Mouse (Mus musculus): ENCODE measurements around the gene Fgfr2. TPM values are rescaled to one million over a fixed set of nuclear protein-coding genes. Genes with fewer than 3 reads are reported as not detected.
"Not testable (repeated sequence)": the region's sequence is repeated elsewhere in the genome, so short reads cannot be mapped to it uniquely, and the experiment has no call there.

Gene Fgfr2
- total RNA-seq, 1 experiment from 2014 or later, result not detected

DNA sequence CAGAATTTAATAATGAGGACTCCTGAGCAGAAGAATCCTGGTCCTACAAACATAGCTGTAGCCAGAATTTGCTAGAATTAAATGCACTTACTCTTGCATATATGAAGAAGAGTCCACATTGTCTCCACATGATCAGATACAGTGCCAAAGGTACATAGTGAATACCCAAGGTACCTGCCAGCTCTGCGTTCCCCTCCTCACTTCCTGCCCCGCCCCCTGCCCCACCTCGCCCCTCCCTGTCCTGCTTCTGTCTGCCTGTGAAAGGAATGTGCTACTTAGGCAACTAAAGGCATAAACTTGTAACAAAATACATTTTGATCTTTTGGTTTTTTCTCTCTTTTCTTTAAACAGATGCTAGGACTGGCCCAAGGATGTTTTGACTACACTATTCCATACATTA is 1686.1 kb downstream of the Fgfr2 start:
- no peak for ATAC-seq (replicated peaks in 1 of 2; ENCODE audit: insufficient read depth in 1 of 2, low FRiP score in 2 of 2, low TSS enrichment in 1 of 2, low read depth in 1 of 2, poor library complexity in 2 of 2, severe bottlenecking in 2 of 2)

DNA sequence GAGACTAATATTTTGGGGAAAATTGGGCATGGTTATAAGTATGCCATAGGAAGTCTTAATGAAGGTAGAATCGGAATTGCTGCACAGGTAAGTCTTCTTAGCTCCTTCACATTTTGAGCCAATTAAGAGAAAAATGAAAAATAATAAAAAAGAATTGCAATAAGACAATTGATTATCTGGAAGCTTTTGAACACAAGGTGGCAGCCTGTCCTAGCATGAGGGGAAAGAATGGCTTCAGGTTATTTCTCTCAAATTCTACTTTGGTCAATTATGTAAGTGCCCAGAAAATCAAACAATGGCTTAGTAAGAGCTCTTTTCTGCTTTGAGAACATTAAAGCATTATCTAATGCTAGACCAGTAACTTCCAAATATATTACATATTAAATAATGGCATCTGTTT is 1688.9 kb downstream of the Fgfr2 start:
- no peak for ATAC-seq (replicated peaks in 1 of 2; ENCODE audit: insufficient read depth in 1 of 2, low FRiP score in 2 of 2, low TSS enrichment in 1 of 2, low read depth in 1 of 2, poor library complexity in 2 of 2, severe bottlenecking in 2 of 2)

DNA sequence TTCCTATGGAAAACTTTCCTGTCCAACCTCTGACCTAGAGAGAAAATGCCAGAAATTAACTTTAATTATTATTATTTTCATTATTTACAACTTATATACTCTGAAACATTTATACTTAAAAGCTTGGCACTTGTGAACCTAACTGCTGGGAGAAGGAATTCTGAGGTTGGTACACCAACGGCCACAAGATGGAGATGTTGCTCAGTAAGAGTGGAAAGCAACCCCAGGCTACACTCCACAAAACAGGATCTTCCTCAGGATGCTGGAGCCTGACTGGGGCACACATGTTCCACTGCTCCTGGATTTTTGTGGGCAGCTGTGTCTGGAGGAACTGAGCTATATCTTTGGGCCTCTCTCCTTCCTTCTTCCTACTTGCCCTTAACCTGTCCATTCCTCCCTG is 1690.9 kb downstream of the Fgfr2 start:
- no peak for ATAC-seq (replicated peaks in 1 of 2; ENCODE audit: insufficient read depth in 1 of 2, low FRiP score in 2 of 2, low TSS enrichment in 1 of 2, low read depth in 1 of 2, poor library complexity in 2 of 2, severe bottlenecking in 2 of 2)

DNA sequence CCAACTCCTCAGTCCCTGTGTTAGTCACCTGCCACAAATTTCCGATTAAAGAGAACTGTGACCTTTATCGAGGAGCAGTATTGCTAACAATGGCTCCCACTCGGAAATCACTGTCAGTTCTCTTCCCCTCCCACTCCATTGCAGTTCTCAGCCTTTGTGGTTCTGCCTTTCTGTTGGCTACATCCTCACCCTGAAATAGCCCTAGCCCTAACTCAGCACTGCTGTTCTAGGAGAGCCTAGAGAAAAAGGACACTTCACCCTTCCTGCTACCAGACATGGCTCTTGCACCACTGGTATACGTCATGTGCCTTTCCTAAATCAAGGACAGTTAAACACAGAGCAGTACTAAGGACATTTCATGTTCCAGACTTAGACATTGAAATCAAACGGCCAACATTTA is 1695.8 kb downstream of the Fgfr2 start:
- no peak for ATAC-seq (replicated peaks in 1 of 2; ENCODE audit: insufficient read depth in 1 of 2, low FRiP score in 2 of 2, low TSS enrichment in 1 of 2, low read depth in 1 of 2, poor library complexity in 2 of 2, severe bottlenecking in 2 of 2)

DNA sequence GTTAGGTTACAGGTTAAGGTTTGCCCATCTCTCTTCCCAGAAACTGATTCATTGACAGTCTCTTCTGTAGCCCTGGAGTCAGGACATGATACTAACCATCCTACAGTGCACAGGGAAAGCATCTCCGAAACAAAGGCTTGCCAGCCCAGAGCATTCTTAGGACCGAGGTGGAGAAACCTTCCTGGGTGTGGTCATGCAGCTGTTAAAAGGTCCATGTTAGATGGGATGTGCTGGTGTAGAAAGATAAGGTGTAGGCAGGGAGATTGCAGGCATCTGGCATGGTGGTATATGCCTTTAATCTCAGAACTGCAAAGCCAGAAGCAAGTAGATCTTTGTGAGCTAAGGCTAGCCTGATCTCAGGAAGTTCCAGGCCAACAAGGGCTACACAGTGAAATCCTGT is 1698.2 kb downstream of the Fgfr2 start:
- peak in 1 of 2 experiments; percentile 32; a peak in 1 of 4 replicates for ATAC-seq (replicated peaks in 1 of 2; ENCODE audit: insufficient read depth in 1 of 2, low FRiP score in 2 of 2, low TSS enrichment in 1 of 2, low read depth in 1 of 2, poor library complexity in 2 of 2, severe bottlenecking in 2 of 2)

DNA sequence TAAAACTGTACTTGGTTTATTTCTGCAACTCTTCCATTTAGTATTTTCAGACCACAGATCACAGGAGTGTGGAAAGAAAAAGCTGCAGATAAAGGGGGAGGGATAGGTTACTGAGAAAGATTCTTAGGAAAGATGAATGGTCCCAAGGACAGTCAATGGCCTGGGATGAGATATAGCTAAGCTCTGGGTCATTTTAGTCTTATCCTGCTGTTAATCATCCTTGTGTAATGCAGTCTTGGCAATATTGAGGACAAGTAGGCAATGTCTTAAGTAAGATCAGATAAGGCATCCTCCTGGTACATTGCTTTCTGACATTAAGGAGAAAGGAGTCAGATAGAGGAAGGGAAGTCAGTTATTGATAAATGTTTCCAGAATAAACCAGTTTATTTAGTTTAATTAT is 1705.5 kb downstream of the Fgfr2 start:
- ATAC-seq (replicated peaks in 1 of 2; ENCODE audit: insufficient read depth in 1 of 2, low FRiP score in 2 of 2, low TSS enrichment in 1 of 2, low read depth in 1 of 2, poor library complexity in 2 of 2, severe bottlenecking in 2 of 2), result no peak

DNA sequence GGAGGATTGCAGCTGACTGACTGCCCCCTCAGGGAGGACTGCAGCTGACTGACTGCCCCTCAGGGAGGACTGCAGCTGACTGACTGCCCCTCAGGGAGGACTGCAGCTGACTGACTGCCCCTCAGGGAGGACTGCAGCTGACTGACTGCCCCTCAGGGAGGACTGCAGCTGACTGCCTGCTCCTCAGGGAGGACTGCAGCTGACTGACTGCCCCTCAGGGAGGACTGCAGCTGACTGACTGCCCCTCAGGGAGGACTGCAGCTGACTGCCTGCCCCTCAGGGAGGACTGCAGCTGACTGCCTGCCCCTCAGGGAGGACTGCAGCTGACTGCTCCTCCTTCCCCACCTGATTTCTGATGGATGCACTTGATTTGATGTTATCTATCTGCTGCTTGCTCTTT is 1706.4 kb downstream of the Fgfr2 start:
- not testable (repeated sequence) for ATAC-seq (replicated peaks in 1 of 2; ENCODE audit: insufficient read depth in 1 of 2, low FRiP score in 2 of 2, low TSS enrichment in 1 of 2, low read depth in 1 of 2, poor library complexity in 2 of 2, severe bottlenecking in 2 of 2)

DNA sequence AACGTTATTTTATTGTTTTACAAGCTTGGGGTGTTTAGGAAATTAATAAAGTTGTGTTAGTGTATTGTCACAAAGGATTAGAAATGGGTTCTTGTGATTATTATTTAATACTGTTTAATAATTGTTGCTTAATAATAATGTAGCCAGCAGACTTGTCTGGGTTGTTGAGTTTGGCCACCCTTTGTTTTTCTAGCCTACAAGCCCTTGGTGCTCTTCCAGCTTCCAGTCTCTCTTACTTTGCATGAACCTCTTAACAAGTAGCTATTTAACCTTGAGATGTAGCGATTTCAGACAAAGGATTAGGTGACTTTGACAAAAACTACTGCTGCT is 1711.2 kb downstream of the Fgfr2 start:
- no peak for ATAC-seq (replicated peaks in 1 of 2; ENCODE audit: insufficient read depth in 1 of 2, low FRiP score in 2 of 2, low TSS enrichment in 1 of 2, low read depth in 1 of 2, poor library complexity in 2 of 2, severe bottlenecking in 2 of 2)

DNA sequence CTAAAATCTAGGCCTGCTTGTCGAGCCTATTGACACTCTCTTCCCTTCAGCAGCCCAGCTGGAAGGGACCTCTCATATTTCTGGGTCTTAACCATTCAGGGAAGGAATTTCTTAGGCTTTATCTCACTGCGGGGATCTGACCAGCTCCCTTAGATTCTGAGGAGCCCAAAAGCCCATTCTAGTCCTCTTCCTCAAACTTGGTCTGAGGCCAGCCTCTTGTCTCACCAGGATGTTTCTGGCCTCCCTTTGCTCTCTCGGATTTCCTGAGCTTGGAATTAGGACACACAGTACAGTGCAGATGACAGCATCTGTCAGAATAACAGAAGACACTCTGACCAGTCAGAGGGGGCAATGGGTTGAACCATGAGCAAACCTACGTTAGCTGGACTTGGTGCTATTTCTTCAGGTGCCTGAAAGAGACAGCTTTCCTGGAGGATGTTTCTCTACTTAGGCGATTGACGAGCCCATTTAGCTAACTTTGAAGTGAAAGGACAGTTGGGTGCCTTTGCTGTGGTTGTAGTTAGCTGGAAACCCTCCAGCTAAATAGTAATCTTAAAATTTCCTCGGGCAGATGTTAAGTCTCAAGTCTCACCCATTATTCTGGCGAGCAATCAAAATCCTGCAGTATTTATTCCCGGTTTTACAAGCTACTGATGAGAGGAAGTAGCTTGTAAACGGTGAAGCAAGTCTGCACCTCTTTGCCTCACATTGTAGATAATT is 1711.8 kb downstream of the Fgfr2 start:
- ATAC-seq (replicated peaks in 1 of 2; ENCODE audit: insufficient read depth in 1 of 2, low FRiP score in 2 of 2, low TSS enrichment in 1 of 2, low read depth in 1 of 2, poor library complexity in 2 of 2, severe bottlenecking in 2 of 2), result no peak

DNA sequence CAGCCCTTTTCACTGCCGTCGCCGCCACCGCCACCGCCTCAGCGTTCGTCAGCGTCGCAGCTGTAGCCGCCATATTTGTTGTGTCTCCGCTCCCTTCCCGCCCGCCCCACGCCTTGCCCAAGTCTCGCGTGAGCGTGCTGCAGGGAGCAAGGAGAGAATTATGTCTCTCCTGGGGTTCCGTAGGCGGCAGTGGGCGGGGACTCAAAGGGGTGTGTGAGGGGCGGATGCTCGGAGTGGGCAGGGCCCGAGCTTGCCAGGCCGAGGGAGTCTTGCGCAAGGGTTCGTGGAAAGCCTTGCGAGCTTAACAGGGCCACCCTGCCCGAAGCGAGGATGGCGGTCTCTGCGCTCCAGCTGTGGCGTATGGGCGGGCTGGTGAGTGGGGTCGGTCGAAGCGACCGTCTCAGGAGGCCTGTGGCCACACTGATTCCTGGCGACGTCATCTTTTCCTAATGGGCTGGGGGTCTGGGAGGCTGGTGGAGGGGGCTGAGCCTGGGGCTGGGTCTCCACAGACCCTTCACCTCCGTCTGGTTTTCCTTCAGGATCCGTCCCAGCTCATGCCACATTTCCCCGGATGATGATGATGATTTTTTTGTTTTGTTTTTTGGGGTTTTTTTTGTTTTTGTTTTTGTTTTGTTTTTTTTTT is 1712.6 kb downstream of the Fgfr2 start, which contains the start of the genes Ikzf5 and Acadsb:
Ikzf5 (minus strand) TSS at position 106 of the 643 bp plus-strand sequence.
Acadsb (plus strand) TSS at position 186 of the 643 bp plus-strand sequence.
- peak; percentile 99 for ATAC-seq (replicated peaks in 1 of 2; ENCODE audit: insufficient read depth in 1 of 2, low FRiP score in 2 of 2, low TSS enrichment in 1 of 2, low read depth in 1 of 2, poor library complexity in 2 of 2, severe bottlenecking in 2 of 2)

DNA sequence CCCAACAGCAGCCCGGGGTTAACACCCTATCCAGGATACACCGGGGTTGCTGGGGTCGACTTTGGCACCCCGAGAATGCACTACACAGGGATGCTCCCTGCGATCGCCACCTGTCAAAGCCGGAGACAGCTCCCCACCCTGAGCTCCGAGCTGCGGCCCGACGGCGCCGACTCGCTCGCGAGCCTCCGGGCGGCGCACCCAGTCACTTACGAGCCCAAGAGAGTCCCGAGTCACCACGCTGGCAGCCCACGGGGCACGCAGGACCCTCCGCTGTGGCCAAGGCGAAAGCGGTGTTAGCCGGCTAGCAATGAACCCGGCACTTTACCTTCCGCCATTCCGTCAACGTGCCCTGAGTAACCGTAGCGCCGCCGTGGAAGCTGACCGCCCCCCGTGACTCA is 1713.2 kb downstream of the Fgfr2 start:
- ATAC-seq (replicated peaks in 1 of 2; ENCODE audit: insufficient read depth in 1 of 2, low FRiP score in 2 of 2, low TSS enrichment in 1 of 2, low read depth in 1 of 2, poor library complexity in 2 of 2, severe bottlenecking in 2 of 2), result peak in 1 of 2 experiments; percentile 37; a peak in 2 of 4 replicates

DNA sequence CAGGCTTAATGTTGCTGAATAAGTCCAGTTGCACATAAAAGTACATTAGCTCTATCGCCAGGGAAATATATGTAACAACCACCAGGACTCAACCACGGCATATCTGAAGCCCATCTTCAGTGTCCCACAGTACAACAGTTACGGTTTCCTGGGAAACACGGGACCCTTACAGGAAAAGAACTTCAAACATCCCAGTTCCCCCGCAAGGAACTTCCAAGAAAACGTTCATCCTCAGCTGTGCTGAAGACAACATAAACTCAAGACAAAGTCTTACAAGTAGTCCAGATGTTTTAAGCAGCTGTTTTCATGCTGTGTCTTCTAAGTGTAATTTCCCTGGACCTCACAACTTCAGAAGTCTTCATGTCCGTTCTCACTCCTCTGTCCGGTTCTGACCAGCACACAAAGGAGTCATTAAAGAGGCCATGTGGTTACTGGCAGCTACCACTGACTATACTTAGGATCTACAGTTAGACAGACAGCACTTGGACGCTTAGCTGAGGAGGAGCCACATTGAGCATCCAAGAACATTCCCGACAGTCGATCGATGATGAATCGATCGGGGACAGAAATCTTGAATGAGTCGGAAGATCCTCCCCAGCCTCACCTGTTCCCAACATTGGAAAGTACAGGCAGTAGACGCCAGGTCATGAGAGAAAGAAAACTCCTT is 1713.7 kb downstream of the Fgfr2 start:
- ATAC-seq (replicated peaks in 1 of 2; ENCODE audit: insufficient read depth in 1 of 2, low FRiP score in 2 of 2, low TSS enrichment in 1 of 2, low read depth in 1 of 2, poor library complexity in 2 of 2, severe bottlenecking in 2 of 2), result no peak

DNA sequence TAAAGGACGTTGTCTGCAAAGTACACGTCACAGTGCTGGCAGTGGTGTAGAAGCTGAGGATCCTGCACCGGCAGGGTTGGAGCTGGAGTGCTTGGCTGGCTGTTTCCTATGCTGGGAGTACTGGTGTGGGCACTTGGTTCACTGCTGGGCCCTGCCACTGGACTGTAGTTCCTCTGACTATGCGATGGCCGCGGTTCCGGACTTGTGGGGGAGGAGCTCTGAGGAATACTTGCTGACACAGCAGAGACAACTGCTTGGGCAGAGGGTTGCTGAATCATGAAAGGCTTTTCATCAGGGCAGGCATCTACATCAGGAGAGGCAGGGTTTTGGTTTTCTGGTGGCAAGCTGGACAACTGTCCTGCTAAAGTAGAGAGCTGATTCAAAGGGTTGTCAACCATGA is 1731.4 kb downstream of the Fgfr2 start:
- not testable (repeated sequence) for ATAC-seq (replicated peaks in 1 of 2; ENCODE audit: insufficient read depth in 1 of 2, low FRiP score in 2 of 2, low TSS enrichment in 1 of 2, low read depth in 1 of 2, poor library complexity in 2 of 2, severe bottlenecking in 2 of 2)

DNA sequence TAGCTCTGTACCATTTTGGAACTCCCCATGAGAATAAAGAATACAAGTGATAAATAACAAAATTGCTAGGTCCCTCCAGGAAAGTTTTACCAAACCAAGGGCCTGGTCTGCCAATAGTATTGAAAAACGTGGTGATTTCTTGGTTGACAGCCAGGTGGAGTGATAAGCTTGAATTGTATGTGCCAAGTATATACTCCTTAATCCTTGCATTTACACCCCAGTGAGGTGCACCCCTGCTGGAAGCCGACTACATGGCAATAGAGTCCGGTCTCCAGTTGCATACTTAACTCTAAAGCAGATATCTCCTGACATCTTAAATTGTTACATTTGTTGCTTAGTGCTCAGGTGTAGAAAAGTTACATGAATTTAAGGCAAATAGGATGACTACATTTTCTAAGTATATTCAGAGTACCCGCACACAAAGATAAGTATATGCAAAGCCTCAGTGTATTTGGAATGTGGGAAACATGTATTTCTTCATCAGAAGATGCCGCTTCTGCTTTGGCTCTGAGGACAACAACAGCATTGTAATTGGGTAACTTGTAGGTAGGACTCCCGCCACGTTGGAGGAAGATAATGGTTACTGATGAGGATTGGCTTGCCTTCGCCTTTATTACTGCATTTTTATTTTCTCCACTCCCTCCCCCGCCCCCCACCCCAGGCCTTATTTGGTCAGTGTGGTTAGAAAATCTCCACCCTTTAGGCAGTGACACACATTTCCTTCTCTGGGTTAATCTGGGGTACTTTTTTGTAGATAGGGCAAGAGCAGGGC is 1751.1 kb downstream of the Fgfr2 start:
- no peak for ATAC-seq (replicated peaks in 1 of 2; ENCODE audit: insufficient read depth in 1 of 2, low FRiP score in 2 of 2, low TSS enrichment in 1 of 2, low read depth in 1 of 2, poor library complexity in 2 of 2, severe bottlenecking in 2 of 2)

DNA sequence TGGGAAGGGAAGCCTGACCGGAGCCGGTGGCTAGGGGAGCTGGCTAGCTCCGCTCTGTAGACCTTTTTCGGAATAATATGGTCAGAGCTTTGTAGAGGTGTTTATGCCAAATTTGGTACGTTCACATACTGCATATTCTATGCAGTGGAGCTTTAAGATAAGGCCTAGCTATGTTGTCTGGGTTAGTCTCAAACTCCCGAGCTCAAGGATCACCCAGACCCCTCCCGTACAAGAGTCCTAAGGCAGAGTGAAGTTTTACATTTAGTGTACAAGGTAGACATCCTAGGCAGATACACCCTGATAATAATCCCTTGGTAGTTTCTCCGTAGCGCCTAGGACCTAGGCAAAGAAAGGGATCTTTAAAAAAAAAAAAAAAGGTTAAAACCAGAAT is 1751.7 kb downstream of the Fgfr2 start:
- ATAC-seq (replicated peaks in 1 of 2; ENCODE audit: insufficient read depth in 1 of 2, low FRiP score in 2 of 2, low TSS enrichment in 1 of 2, low read depth in 1 of 2, poor library complexity in 2 of 2, severe bottlenecking in 2 of 2), result peak in 1 of 2 experiments; percentile 6; a peak in 1 of 4 replicates

DNA sequence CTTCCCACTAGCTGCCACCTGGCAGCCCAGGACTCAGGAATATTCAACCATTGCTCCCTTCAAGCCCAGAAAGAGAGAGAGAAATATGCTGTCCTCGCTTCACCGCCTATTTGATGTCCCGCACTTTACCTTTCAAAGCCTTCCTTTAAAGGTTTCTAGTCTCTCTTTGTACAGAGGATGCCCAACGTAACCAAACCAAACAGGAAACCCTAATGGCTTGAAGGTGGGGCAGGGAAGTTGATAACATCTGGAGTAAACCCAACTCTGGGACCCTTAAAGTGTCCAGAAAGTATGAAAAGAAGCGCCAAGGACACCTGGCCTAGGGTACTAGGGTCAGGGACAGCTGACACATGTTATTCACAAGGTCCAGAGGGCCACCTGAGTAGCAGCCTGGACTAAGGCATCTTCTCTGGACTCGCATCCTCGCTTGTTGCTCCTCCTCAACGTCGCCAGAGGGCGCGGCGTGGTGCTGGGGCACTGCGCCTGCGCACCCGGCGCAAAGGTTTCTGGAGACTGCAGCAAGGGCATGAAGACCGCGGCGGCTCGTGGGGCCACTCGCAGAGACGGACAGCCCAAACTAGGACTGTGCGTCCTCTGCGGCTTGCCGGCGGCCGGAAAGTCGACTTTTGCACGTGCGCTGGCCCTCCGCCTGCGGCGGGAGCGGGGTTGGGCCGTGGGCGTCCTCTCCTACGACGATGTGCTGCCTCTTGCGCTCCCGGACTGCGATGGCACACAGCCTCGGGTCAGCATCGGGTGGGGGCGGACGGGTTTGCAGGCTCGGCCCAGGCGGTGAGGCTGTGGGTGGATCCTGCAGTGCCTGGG is 1752.3 kb downstream of the Fgfr2 start, which contains the start of gene Pstk:
Pstk (plus strand) TSS at position 494 of the 822 bp plus-strand sequence.
- ATAC-seq (replicated peaks in 1 of 2; ENCODE audit: insufficient read depth in 1 of 2, low FRiP score in 2 of 2, low TSS enrichment in 1 of 2, low read depth in 1 of 2, poor library complexity in 2 of 2, severe bottlenecking in 2 of 2), result peak; percentile 96 to 97

DNA sequence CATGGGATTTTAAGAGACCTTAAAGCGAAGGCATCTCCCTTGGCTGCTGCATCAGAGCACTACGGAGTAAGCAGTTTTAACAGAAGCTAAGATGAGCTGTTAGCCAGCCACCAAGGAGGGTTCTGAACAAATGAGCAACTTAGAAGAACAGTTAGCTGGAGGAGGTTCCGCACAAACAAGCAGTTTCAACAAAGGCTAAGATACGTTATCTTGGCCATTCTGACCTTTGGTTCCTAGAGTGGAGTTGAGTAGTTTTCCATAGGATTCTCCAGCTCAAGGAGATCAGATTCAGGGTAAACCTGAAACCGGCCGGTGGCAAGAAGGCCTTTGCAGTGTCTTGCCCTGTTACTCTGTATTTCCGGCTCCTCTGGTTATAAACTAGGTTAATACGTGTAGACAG is 1759.0 kb downstream of the Fgfr2 start:
- ATAC-seq (replicated peaks in 1 of 2; ENCODE audit: insufficient read depth in 1 of 2, low FRiP score in 2 of 2, low TSS enrichment in 1 of 2, low read depth in 1 of 2, poor library complexity in 2 of 2, severe bottlenecking in 2 of 2), result no peak

Data from hematopoietic stem cell, adult 5-6 weeks (primary cell).